Mouse (Mus musculus) spleen, postnatal 10 days (tissue): ENCODE results near the gene Mcoln3.

Experiments
- DNase-seq, 2 experiments: peaks; one replicate each; pipeline ENCODE4 v3.0.0; 2021 to 2022; ENCODE audit warnings: low spot score in 2 of 2

The Mcoln3 gene

DNA sequence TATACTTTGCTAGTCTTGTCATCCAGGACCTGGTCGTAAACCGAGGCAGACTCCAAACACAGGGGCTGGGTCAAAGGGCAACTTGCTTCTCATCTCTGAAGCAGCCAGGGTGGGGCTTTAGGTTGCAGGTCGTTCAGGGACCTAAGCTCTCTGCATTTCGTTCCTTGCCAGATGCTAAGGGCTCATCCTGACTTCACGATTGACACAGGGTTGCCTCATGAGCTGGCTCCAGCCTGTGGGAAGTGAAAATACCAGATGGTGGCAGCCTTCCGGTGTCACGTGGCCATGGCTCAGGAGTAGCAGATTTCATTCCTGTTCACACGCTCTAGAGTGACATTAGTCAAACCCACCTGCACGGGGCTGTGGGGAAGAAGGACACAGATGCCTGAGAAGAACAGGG, 17.6 kb downstream of the Mcoln3 start:
- DNase-seq: no peak

DNA sequence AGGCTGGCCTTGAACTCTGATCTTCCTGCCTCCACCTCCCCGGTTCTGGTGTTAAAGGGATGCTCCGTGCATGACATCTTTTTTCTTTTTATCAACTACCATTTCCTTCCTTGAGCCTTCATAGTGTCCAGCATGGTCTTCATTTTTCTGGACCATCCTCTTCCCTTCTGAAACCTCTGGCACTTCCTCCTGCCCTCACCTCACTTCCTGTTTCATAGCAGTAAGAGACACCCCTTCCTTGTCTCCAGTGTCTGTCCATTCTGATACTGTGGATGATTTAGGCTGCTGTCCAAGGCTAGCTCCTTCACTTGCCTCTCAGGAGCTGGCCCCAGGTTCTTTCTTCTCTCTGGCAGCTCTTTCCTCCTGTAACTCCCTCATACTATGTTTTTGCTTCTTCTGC, 18.2 kb downstream of the Mcoln3 start:
- no peak for DNase-seq

DNA sequence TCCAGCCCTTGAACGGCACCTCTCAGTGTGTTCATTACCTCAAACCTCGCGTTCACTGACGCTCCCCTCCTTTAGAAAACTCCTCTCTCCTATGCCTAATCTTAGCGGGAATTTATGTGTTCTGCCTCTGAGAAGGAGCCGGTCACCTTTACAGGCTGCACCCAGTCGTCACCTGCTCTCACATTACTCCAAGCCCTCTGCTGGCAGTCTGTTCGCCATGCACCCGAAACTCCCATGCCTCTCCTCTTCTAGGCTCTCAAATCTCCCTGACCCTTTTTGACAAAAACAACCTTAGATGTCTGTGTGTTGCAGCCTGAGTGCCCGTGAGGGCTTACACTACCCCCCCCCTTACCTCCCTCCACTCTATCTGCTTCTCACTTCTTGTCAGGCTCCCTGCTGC, 19.2 kb downstream of the Mcoln3 start:
- peak in 1 of 2 experiments; percentile 40 for DNase-seq

DNA sequence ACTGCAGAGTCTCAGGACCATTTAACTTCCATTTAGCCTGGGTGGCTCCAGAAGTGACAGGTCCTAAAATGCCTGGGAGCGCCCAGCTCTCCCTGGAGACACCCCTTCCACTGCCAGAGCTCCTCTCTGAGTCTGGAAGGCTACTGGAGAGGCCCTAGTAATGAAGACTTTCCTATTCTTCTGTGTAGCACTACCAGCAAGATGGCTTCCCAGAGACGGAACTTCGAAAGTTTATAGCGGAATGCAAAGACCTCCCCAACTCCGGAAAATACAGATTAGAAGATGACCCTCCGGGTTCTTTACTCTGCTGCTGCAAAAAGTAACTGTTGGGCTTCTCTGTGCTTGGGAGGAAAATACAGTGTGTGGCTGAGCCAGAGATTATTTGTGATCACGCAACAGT, 23.0 kb downstream of the Mcoln3 start:
- no peak for DNase-seq

DNA sequence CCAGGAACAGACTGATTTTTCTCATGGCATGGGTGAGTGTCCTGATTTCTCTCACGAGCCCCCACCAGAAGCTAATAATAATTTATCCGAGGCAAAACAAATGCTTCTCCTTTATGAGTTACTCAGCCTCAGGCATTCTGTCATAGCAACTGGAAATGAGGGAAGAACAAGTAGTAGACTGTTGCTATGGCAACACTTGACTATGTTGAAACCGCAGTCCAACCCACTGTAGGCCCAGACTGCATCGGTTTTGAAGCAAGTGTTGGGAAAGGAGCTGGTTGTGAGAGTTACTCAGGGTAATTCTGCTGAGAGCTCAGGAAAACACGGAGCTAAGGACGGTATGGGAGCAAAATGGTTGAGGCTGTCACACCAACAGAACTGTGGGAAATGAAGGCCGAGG, 25.3 kb downstream of the Mcoln3 start:
- DNase-seq: no peak

DNA sequence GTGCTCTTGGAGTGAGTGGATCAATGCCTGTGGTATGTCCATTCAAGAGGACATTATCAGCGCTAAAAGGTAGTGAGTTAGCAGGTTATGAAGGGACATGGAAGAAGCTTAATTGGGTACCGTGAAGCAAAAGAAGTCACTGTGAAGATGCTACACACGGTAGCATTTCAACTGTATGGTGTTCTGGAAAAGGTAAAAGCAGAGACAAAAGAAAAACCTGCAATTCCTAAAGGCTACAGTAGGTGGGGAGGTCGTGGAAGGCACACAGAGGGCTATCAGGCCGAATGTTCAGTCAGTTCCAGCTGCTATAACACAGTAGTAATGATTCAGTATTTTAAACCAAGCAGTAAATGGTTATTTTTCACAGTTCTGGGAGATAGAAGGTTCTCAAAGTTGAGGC, 28.3 kb downstream of the Mcoln3 start:
- DNase-seq: no peak

DNA sequence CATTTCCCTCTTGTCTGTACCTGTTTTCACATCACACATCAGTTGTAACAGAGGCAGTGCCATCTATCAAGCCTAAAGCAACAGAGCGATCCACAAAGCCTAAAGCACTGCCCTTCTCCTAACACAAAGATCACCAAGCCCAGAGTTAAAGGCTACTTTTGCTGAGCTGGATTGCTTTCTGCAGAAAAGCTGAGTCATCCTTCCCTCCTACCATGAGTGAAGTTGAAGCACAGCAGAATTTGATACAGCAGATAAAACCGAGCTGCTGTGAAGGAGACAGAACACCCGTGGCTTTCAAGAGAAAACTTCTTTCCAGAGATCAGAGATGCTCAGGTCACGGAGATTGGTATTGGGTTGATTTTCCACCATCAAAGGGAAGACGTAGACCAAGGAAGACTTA, 28.9 kb downstream of the Mcoln3 start:
- DNase-seq: no peak

DNA sequence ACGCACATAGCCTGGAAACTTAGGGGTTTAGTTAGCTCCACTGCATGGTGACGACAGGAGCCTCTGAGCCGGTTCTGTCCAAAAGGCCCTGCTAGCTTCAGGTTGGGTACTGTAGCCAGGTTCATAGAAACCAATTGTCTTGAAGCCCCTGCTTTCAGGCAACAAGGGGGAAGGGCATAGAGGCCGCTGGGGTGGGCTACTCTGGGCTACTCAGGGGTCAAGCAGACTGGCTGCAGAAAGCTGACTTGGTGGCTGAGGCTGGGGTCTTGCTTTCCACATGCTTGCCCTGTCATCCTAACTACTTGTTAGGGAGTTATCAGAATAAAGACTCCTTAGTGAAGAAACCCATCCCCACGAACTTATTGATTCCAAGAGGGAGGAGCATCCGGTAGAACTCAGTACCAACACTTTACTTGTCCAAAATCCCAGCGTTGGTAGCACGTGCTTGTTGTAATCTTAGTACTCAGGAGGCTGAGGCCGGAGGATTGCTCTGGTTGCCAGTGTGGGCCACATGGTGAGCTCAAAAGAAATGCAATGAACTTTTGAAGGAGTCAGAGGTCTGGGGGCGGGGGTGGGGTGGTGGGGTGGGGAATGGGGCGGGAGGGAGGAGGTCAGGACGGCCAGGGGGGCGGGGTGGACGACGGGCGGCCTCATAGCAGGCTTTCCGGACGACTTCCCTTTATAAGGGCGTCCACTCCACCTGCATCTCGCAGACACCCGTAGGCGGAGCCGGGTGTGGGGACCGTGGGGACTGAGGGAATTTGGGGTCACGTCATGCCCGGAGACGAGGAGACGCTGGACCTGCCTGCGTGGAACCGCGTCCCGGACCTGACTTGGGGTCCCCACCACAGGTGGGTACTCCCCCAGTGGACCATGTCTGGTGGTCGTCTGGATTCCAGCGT, 32.2 kb downstream of the Mcoln3 start, which contains the start of gene Mcoln2:
Gene Mcoln2 (plus strand): TSS at position 678 of the 902 bp plus-strand sequence.
- peak; percentile 17 to 46 for DNase-seq

DNA sequence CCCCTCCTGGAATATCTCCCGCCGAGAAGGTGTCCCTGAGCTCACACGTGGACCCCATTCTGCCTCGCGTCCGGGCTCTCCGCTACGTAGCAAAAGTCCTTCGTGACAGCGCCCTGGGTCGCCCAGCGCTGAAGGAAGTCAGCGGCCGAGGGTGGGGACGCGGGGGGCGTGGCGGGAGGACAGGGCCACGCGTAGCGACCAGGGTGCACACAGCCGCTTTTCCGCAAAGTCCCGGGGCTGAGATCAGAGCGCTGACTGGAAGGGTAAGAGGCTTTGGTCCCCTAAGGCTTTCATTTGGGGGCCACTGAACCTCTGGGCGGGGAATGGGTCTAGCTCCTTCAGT, 32.8 kb downstream of the Mcoln3 start:
- peak; percentile 28 to 75 for DNase-seq

DNA sequence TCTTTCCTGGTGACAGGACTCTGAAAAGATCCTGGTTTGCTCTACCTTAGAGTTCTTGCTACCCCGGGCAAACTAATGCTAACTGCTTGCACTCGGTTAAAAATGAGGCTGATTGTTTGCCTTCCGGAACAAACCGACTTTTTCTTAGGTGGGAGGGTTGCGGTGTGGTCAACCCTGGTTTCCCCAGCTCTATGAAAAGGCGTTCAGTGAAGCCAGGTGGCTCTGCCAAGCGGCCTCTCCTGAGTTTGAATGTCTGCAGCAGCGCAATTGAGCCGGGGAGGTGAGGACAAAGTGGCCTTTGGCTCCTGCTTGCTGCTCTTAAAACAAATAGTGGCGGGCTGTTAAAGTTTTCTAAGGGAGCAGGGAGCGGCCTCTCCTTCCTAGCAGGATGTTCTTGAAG, 33.3 kb downstream of the Mcoln3 start:
- peak in 1 of 2 experiments; percentile 40 for DNase-seq

DNA sequence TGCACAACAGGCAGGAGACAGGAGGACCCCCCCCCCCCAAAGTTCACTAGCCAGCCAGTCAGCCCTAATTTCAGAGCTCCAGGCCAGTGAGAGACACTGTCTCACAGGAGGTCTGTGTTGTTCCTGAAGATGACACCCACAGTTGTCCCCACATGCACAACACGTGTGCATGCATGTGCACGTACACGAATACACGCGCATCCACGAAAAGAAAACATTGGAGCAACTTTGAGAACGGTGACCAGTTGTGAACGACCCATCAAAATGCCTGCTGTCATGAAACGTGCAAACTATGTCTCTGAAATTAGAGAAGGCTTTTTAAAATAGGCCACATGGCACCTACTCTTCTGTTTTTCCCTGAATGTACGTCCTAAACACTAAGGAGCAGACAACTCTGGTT, 34.1 kb downstream of the Mcoln3 start:
- no peak for DNase-seq

DNA sequence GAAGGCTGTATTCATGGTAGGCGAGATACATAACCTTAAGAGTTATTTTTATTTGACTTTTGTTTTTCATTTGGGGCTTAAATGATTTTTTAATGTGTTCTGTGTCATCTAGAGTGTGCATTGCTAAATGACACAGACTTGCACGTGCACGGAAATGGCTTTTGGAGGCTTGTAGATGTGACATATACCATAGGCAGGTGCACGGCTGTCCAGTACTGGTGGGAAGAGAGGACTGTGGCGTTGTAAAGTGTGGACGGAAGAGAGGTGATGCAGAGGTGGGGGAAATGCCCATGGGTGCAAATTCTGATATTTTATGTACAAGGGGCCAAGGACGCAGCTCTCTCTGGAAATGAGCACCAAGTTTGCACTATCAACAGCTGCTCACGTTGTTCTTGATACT, 34.5 kb downstream of the Mcoln3 start:
- DNase-seq: no peak

DNA sequence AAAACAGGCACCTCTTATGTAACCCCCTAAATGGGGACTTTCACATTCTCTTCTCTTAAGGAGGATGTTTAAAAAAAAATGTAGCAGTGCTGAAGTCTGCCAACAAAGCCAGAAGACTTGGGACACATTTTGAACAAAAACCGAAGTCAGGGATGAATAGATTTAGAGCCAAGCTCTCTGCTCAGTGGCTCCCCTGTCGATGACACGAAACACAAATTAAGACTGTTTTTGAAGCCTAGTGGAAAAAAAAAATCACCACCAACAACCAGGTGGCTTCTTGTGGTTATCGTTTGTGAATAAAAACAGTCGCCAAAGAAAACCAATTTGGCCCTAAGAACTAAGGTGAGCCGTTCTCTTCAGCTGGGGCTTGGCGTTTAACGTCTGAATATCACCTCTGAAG, 35.1 kb downstream of the Mcoln3 start:
- DNase-seq: peak in 1 of 2 experiments; percentile 35

DNA sequence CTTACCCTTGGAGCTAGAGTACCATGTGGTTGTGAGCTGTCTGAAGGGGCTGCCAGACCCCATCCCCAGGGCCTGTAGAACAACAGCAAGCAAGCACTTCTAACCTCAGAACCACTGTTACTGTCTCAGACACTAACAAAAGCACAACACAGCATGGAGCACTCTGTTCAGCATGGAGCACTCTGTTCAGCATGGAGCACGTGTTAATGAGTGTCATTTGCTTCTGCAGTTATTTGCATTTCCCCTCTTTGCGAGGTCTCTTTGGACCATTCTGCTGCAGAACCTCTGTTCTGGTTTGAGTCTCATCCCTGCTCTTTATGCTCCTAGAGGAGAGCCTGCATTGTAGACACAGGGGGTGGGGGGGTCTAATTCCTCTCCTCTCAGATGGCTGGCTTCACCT, 35.7 kb downstream of the Mcoln3 start:
- DNase-seq: no peak

DNA sequence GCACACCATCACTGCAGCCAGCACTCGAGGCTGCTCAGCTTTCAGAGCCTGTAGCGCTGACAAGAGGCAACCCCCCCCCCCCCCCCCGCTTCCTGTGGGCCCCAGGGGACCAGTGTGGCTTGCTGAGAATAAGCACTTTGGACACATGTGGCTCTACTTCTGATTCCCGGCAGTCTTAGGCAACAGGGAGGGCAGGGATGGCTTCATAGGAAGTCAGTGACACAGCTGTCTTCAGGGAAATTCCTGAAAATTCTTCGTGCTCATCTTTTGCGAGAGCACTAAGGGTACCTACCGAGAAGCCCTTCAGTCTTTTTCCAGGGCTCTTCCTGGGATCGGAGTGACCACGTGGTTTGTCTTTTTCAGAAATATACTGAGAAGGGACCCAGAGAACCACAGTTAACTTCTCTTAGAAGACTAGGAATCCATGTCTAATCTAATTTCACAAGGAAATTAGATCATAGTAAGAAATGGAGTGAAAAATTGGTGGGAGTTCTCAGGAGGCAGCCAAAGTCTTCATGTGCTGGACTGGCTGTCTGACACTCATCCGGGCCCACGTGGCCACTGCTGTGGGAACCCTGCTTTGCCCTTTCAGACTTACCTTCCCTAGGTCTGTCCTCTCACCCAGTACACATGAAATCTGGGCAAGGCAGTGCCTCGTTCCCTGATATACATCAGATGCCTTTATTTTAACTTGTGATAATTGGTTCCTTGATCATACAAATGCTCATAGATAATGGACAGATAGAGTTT, 36.8 kb downstream of the Mcoln3 start:
- no peak for DNase-seq

DNA sequence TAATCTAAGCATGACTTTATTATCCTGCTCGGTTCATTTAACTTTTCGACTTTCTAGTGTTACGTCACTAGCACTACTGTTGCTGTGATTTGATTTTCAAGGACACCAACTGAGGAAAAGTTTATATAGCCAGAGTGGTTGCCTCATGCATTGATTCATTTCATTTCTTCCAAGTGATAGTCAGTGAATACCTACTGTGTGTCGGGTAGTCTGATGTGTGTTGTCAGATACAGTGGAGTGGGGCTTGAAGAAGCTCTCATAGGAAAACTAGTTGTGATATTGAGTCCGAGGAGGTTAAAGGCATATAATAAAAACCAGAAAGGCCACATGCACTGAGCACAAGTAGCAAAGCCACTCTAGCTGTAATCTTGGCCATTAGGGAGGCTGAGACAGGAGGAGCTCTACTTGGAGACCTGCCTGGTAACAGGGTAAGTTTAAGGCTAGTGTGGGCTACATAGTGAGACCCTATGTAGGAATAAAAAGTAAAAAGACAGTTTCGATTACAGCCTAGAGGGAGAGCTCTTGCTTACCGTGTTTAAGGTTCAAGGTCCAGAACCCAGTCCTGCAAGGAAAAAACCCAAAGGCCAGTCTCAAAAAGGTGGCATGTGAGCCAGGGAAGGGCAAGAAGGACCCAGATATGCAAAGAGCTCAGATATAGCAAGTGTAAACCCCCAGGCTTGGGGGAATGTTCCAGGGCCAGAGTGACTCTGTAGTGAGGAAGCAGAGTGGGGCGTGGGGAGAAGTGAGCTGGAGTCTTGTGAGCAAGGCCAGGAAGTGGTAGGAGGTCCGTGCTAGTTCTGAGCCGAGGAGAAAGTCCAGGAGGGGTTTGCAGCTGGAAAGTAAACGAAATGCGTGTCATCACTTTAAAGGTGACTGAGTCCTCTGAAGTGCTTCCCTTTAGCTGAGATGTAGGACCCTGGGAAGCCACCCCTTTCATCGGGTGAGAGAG, 38.7 kb downstream of the Mcoln3 start:
- no peak for DNase-seq

DNA sequence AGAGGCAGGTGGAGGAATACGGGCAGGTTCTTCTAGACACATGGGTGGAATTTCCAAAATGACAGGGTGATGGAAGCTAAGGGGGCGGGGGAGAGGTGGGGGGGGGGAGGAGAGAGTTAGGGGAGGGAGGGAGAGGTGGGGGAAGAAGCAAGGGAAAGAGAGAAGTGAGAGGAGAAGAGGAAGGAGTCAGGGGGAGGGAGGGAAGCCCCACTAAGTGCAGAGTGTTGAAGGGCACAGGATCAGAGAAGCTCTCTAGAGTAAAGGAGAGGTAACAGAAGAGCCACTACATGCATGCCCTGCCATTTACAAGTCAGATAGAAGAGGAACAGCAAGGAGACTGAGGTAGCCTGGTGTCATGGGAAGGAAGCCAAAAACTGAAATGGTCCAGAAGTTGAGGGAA, 39.6 kb downstream of the Mcoln3 start:
- no peak for DNase-seq

DNA sequence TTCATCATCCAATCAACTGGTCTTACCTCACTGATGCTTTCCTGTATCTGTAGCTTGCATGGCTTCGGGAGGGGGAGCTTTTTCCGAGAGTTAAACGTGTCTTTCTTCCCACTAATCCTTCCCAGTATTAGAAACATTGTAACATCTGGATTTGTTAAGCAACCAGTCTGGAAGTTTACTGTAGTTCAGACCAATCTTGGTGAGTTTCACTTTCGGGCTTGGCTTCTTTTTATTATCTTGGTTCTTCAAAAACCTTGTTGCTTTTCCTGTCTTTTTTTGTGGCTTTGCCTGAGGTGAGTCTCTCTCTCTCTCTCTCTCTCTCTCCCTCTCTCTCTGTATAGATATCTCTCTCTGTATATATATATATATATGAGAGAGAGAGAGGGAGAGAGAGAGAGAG, 40.8 kb downstream of the Mcoln3 start:
- no peak for DNase-seq

DNA sequence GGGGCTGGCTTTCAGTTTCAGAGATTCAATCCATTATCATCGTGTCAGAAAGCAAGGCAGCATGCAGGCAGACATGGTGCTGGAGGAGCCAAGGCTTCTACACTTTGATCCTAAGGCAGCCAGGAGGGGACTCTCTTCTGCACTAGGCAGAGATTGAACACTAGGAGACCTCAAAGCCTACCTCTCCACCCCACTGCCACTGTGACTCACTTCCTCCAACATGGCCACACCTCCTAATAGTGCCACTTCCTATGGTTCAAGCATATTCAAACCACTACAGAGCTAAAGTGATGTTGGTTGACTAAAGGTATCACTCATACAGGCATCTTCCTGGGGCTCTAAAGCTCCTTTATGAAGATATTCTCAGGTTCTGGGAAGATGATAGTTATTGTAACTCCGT, 42.1 kb downstream of the Mcoln3 start:
- no peak for DNase-seq

DNA sequence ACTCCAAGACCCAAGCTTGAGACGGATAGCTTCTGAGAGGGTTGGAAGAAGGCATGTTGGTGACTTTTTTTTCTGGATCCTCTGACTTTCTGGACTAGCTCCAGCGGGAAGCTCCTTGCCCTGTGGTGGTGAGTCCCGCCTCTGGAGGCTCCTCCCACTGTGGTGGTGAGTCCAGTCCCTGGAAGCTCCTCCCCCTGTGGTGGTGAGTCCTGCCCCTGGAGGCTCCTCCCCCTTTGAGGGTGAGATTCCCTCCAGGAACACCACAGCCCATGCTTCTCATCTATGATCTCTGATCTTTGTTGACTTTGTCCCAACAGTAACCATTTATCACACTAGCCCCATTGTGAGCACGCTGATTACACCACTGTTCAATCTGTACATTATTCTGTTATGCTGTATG, 44.9 kb downstream of the Mcoln3 start:
- no peak for DNase-seq

DNA sequence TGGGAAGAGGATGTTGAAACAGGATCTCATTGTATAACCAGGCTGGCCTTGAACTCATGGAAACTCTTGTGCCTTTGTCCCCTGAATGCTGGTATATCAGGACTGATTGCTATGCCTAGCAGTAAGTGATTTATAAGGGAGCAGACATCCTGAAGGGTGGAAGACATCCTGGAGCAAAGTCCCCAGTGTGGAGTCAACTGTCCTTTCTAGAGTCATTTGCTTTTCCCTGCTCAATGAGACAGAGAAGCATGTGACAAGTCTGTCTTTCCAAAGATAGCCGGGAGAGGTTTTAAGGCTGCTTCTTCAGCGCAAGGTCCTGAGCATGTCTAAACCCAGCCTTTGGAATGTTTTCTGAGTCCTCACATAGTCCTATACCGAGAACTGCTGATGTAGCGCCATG, 52.1 kb downstream of the Mcoln3 start:
- no peak for DNase-seq

DNA sequence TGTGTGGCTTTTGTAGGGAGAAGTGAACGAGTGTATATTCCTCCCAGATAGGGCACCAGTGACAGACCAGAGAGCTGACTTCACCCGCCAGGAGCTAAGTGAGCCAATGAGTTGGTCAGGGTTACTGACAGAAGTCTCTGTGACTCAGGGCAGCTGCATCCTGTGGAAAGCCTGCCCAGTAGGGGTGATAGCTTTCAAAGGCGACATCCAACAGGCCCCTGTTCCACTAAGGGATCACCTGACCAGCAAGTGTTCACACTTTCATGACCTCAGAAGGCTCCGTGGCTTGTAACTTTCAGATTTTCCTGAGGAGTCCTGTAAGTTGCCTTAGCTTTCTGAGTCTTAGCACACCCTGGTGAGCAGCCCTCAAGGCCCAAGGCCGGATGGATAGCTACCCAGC, 55.8 kb downstream of the Mcoln3 start:
- DNase-seq: no peak
